Mouse (Mus musculus) activated CD4-positive, CD25-positive, alpha-beta regulatory T cell (primary cell): ENCODE results near the gene Kti12. TPM values are rescaled to one million over a fixed set of nuclear protein-coding genes. Genes with fewer than 3 reads are reported as not detected.

Experiments used
- polyA plus RNA-seq, 2 experiments: library from polyadenylated mRNA; unstranded; fragments of 100-300 nt; shearing (Covaris generic); gene quantifications; one replicate each; pipeline ENCODE4 v1.2.1; 2017

The Kti12 gene
- polyA plus RNA-seq, result 10 to 100 TPM; 43.0 to 59.6 TPM

GRCm38 (mm10) chr4:108847715-108848504 lies at the start of gene Kti12:
Gene Kti12, plus strand, starts transcription at chr4:108847785.

GRCm38 (mm10) chr4:108832916-108833827 lies 14.4 kb upstream of the Kti12 start, which contains the start of gene Btf3l4:
Gene Btf3l4, minus strand, starts transcription at chr4:108833614.

GRCm38 (mm10) chr4:108834115-108834970 lies 13.2 kb upstream of the Kti12 start, which contains the start of gene Txndc12:
Gene Txndc12, plus strand, starts transcription at chr4:108834601.

DNA sequence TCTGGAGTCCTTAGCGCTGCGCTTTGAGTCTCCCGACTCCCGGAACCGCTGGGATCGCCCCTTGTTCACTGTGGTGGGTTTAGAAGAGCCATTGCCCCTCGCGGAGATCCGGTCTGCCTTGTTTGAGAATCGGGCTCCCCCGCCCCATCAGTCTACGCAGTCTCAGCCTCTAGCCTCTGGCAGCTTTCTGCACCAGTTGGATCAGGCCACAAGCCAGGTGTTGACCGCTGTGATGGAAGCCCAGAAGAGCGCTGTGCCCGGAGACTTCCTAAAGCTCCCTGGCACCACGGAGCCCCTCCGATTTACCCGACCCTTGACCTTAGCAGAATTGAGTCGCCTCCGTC lies 892 bp downstream of the Kti12 start, which contains the start of gene A730015C16Rik:
A730015C16Rik (minus strand) TSS at position 115 of the 344 bp plus-strand sequence.

GRCm38 (mm10) chr4:108878963-108879822 lies 31.6 kb downstream of the Kti12 start, which contains the start of gene Rab3b:
Gene Rab3b, plus strand, starts transcription at chr4:108879063.

Other genes with a start within 250 kb of the Kti12 start
- 10 to 100 TPM; 49.8 to 78.2 TPM for gene Cc2d1b, start 227.8 kb upstream of the Kti12 start, polyA plus RNA-seq
- not detected for gene 3110021N24Rik, start 128.1 kb upstream of the Kti12 start, polyA plus RNA-seq
- under 1 TPM; 0.05 to 0.66 TPM for gene Zfyve9, start 67.0 kb upstream of the Kti12 start, polyA plus RNA-seq
- 100 to 1,000 TPM in 1 of 2 experiments, 10 to 100 TPM in 1; 58.1 to 103 TPM for gene Btf3l4, start 14.2 kb upstream of the Kti12 start, polyA plus RNA-seq
- 10 to 100 TPM; 30.7 to 40.0 TPM for gene Txndc12, start 13.2 kb upstream of the Kti12 start, polyA plus RNA-seq
- under 1 TPM; 0.43 to 0.49 TPM for gene A730015C16Rik, start 834 bp downstream of the Kti12 start, polyA plus RNA-seq
- under 1 TPM in 1 of 2 experiments, not detected in 1; 0.28 TPM for gene Rab3b, start 31.3 kb downstream of the Kti12 start, polyA plus RNA-seq
- 10 to 100 TPM; 85.8 to 95.4 TPM for gene Nrd1, start 152.9 kb downstream of the Kti12 start, polyA plus RNA-seq